Mouse (Mus musculus) heart, embryonic 14.5 days (tissue): Measurements from ENCODE around the gene Herc1. TPM values are rescaled to one million over a fixed set of nuclear protein-coding genes. Genes with fewer than 3 reads are reported as not detected.

Experiments used
- ATAC-seq: fragments of 200-750 bp; cut with Nextera tagmentation; 2 replicates; pipeline ENCODE4 v1.8.0; 2017; ENCODE audit warnings: low read depth, moderate TSS enrichment; ENCODE audit not compliant: insufficient number of reproducible peaks, insufficient read depth, low FRiP score
- H3K27ac ChIP-seq, 2 experiments: fragments of 200-500 bp in 1 of 2; fragments of 300-500 bp in 1 of 2; sonication (generic) in 1 of 2; replicated peaks in 1 of 2; 2 replicates each; pipeline ENCODE4 v1.5.1; 2012 to 2014; ENCODE audit warnings: low read depth in 2 of 2, low read length in 2 of 2, control low read depth in 1 of 2, mild to moderate bottlenecking in 1 of 2, mixed read lengths in 1 of 2; ENCODE audit not compliant: control insufficient read depth in 1 of 2, insufficient read depth in 1 of 2
- H3K27me3 ChIP-seq: fragments of 300-500 bp; sonication (generic); 2 replicates; pipeline ENCODE4 v1.6.1; 2014; ENCODE audit warnings: mild to moderate bottlenecking, low read length, control low read depth; ENCODE audit not compliant: control insufficient read depth, insufficient read depth
- H3K36me3 ChIP-seq: fragments of 300-500 bp; sonication (generic); 2 replicates; pipeline ENCODE4 v1.6.1; 2014; ENCODE audit warnings: mild to moderate bottlenecking, control low read depth, low read length, mixed read lengths; ENCODE audit not compliant: control insufficient read depth, insufficient read depth
- H3K4me1 ChIP-seq, 2 experiments: fragments of 200-500 bp in 1 of 2; fragments of 300-500 bp in 1 of 2; sonication (generic) in 1 of 2; 2 replicates each; pipeline ENCODE4 v1.6.1; 2012 to 2014; ENCODE audit warnings: low read length in 2 of 2, control low read depth in 1 of 2, mixed read lengths in 1 of 2; ENCODE audit not compliant: control insufficient read depth in 2 of 2, insufficient read depth in 2 of 2
- H3K4me2 ChIP-seq: fragments of 300-500 bp; sonication (generic); 2 replicates; pipeline ENCODE4 v1.6.1; 2014; ENCODE audit warnings: mild to moderate bottlenecking, low read length
- H3K4me3 ChIP-seq, 2 experiments: fragments of 200-500 bp in 1 of 2; fragments of 300-500 bp in 1 of 2; sonication (generic) in 1 of 2; 2 replicates each; pipeline ENCODE4 v1.5.1; 2012 to 2014; ENCODE audit warnings: low read length in 2 of 2, mild to moderate bottlenecking in 2 of 2, control low read depth in 1 of 2, low read depth in 1 of 2, moderate library complexity in 1 of 2; ENCODE audit not compliant: control insufficient read depth in 1 of 2, insufficient read depth in 1 of 2
- H3K9ac ChIP-seq: fragments of 300-500 bp; sonication (generic); 2 replicates; pipeline ENCODE4 v1.6.1; 2014; ENCODE audit warnings: mild to moderate bottlenecking, low read length
- H3K9me3 ChIP-seq: fragments of 300-500 bp; sonication (generic); 2 replicates; pipeline ENCODE4 v1.6.1; 2016; ENCODE audit warnings: low read length, control low read depth; ENCODE audit not compliant: control insufficient read depth
- WGBS: fragments of 180-500 bp; shearing (Covaris S2); extraction: QIAGEN DNeasy Blood & Tissue Kit; methylation state at CpG from one replicate; pipeline ENCODE4 v1.1.7; 2014; 5-methylcytosine and 5-hydroxymethylcytosine counted together
- polyA plus RNA-seq: library from polyadenylated mRNA; unstranded; fragments of >200 nt; fragmentation: Nextera tagmentation; extraction: Ambion mirVana; gene quantifications from 2 replicates; pipeline ENCODE4 v1.2.1, GENCODE M21; 2014

The Herc1 gene
- polyA plus RNA-seq, 1 experiment from 2014 or later = 23.1 TPM

- H3K9ac ChIP-seq = peak overlapping the region; percentile 91; the same call in 1 of the 2 replicates
- no peak for ATAC-seq
- H3K36me3 ChIP-seq = peaks cover 49% of the 10 kb centered on the region
- peaks cover 9 to 20% of the 10 kb centered on the region in 2 experiments for H3K4me1 ChIP-seq
- peak overlapping the region; percentile 98; the same call in 1 of the 2 replicates for H3K4me2 ChIP-seq
- no peak overlapping the region for H3K4me3 ChIP-seq
- WGBS = 71% methylated on average over 7 of the region's 7 CpGs
- peak overlapping the region in 1 of 2 experiments; percentile 99; a peak in 1 of 4 replicates for H3K27ac ChIP-seq
- H3K9me3 ChIP-seq = no peaks in the 10 kb centered on the region
- no peaks in the 10 kb centered on the region for H3K27me3 ChIP-seq
Measured at GRCm38 (mm10) chr9:66510351-66510841, 160.1 kb downstream of the Herc1 start.

DNA sequence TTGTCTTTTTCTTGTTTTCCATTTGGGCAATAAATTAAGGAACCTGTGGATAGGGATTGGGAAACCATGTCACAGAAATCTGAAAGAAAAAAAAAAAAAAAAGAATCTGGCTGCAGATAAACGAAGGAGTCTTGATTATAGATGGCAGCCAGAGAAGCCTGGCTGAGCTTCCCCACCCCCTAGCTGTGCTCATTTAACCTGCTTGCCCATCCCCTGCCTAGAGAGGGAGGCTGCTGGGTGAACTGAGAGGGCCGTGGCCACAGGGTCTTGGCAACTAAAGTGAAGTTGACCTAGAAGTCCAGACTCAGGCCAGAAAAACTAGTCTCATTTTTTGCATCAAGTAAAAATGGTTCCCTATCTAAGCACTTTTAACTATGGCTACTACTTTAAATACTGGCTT lies 160.7 kb downstream of the Herc1 start:
- no peaks in the 10 kb centered on the region for H3K9me3 ChIP-seq
- peak overlapping the region; percentile 58 to 64 for H3K4me3 ChIP-seq
- peak overlapping the region; percentile 98 for H3K4me2 ChIP-seq
- H3K27me3 ChIP-seq = no peaks in the 10 kb centered on the region
- peak overlapping the region; percentile 92 to 99 for H3K27ac ChIP-seq
- no peak for ATAC-seq
- WGBS = 14% methylated on average over 2 of the region's 2 CpGs
- H3K36me3 ChIP-seq = peaks cover 49% of the 10 kb centered on the region
- peaks cover 12 to 20% of the 10 kb centered on the region in 2 experiments for H3K4me1 ChIP-seq
- peak overlapping the region; percentile 91 for H3K9ac ChIP-seq

DNA sequence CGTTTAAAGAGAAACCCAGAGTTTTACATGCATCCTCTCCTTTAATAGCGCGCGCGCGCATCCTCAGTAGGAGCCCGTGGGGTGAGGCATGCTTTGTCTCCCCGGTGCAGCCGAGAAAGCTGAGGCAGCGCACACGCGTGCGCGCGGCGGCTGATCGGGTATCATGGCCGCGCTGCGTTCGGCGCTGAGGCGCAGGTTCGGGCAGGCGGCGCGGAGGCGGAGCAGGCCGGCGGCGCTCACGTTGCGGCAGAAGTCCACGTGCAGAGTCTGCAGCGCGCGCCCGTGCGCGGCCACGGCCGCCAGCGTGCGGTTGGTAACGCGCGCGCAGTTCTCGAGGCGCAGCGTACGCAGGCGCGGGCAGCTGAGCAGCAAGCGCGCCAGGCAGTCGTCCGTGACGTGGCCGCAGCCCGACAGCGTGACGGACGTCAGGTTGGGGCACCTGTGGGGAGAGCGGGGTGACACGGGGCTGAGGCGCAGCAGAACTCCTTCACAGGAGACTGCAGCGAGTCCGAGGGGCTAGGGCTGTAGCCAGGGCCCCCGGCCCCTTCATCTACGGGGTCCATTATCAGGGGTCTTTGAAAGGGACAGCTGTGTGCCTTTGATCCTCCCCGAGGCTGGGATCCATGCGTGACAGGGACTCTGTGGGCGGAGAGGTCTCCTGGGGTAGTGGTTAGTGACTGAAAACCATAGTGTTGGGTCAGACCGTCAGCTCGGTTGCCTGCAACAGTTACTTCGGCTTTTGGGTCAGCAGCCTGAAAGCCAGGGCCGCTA lies 161.5 kb downstream of the Herc1 start:
- peak; percentile 77 for ATAC-seq
- H3K4me1 ChIP-seq = peaks cover 12 to 20% of the 10 kb centered on the region in 2 experiments
- peak overlapping the region; percentile 91 for H3K9ac ChIP-seq
- H3K27me3 ChIP-seq = no peaks in the 10 kb centered on the region
- H3K4me3 ChIP-seq = peak overlapping the region; percentile 58 to 64
- under 1% methylated on average over 78 of the region's 78 CpGs for WGBS
- H3K36me3 ChIP-seq = peaks cover 49% of the 10 kb centered on the region
- H3K27ac ChIP-seq = peak overlapping the region; percentile 92 to 99
- no peaks in the 10 kb centered on the region for H3K9me3 ChIP-seq
- peak overlapping the region; percentile 98 for H3K4me2 ChIP-seq

DNA sequence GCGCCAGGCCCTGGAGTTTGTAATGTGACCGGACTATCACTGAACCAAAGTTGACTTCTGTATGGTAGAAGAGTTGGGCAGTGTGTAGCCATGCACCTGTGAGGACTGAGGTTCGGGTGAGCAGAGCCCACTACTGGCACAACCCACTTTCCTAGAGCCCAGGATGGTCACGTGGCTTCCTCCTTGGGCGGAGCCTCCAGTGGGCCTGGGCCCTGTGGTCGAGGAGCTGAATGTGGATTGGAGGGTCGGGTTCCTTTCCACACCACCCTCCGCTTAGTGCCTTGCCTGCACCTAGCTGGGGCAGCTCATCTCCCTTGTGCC lies 162.1 kb downstream of the Herc1 start:
- H3K9ac ChIP-seq = peak overlapping the region; percentile 91
- WGBS = under 1% methylated on average over 8 of the region's 8 CpGs
- peak overlapping the region; percentile 98 for H3K4me2 ChIP-seq
- H3K4me1 ChIP-seq = peaks cover 12 to 20% of the 10 kb centered on the region in 2 experiments
- no peaks in the 10 kb centered on the region for H3K9me3 ChIP-seq
- peak overlapping the region; percentile 96 to 99 for H3K27ac ChIP-seq
- peaks cover 49% of the 10 kb centered on the region for H3K36me3 ChIP-seq
- peak; percentile 72 for ATAC-seq
- no peaks in the 10 kb centered on the region for H3K27me3 ChIP-seq
- H3K4me3 ChIP-seq = peak overlapping the region; percentile 58 to 64

- peak overlapping the region; percentile 96 to 99 for H3K27ac ChIP-seq
- ATAC-seq = no peak
- peak overlapping the region; percentile 98 for H3K4me2 ChIP-seq
- peak overlapping the region; percentile 58 to 64 for H3K4me3 ChIP-seq
- peak overlapping the region; percentile 91 for H3K9ac ChIP-seq
- H3K4me1 ChIP-seq = peaks cover 12 to 20% of the 10 kb centered on the region in 2 experiments
- H3K27me3 ChIP-seq = no peaks in the 10 kb centered on the region
- no peaks in the 10 kb centered on the region for H3K9me3 ChIP-seq
- peaks cover 49% of the 10 kb centered on the region for H3K36me3 ChIP-seq
Measured at GRCm38 (mm10) chr9:66513150-66513549, 162.9 kb downstream of the Herc1 start.

GRCm38 (mm10) chr9:66513661-66514255 lies 163.5 kb downstream of the Herc1 start:
- peaks cover 49% of the 10 kb centered on the region for H3K36me3 ChIP-seq
- no peak for ATAC-seq
- 42% methylated on average over 4 of the region's 4 CpGs for WGBS
- peak overlapping the region; percentile 58 to 64 for H3K4me3 ChIP-seq
- peak overlapping the region; percentile 96 to 99 for H3K27ac ChIP-seq
- no peaks in the 10 kb centered on the region for H3K27me3 ChIP-seq
- H3K4me2 ChIP-seq = peak overlapping the region; percentile 98
- H3K4me1 ChIP-seq = peaks cover 12 to 20% of the 10 kb centered on the region in 2 experiments
- H3K9me3 ChIP-seq = no peaks in the 10 kb centered on the region
- H3K9ac ChIP-seq = peak overlapping the region; percentile 91

- Histone ChIP-seq H3K9me3 (no peaks in the 10 kb centered on the region), H3K27me3 (no peaks in the 10 kb centered on the region), H3K36me3 (peaks cover 49% of the 10 kb centered on the region), H3K4me1 (peaks cover 12 to 20% of the 10 kb centered on the region in 2 experiments), H3K4me2 (peak within 1 kb of the TSS; percentile 98), H3K9ac (peak within 1 kb of the TSS; percentile 91), H3K27ac (peak within 1 kb of the TSS; percentile 96 to 99), H3K4me3 (peak within 1 kb of the TSS; percentile 58 to 64)
- peak; percentile 44 for ATAC-seq
- WGBS = 24% methylated on average over 17 of the region's 17 CpGs
Measured at GRCm38 (mm10) chr9:66514256-66514770, 164.1 kb downstream of the Herc1 start, which contains the start of gene Fbxl22. TSS of gene Fbxl22 (minus strand) at chr9:66514593.
